Mouse (Mus musculus) c-Kit-negative CD71-positive TER-119-positive erythroid progenitor cells, embryonic 14.5 days (primary cell): ENCODE data around the gene Adamtsl5.

Source experiments
- DNase-seq: peaks from one replicate; pipeline ENCODE4 v3.0.0-alpha.2; 2013; ENCODE audit warnings: low read depth, low spot score

Adamtsl5 gene

DNA sequence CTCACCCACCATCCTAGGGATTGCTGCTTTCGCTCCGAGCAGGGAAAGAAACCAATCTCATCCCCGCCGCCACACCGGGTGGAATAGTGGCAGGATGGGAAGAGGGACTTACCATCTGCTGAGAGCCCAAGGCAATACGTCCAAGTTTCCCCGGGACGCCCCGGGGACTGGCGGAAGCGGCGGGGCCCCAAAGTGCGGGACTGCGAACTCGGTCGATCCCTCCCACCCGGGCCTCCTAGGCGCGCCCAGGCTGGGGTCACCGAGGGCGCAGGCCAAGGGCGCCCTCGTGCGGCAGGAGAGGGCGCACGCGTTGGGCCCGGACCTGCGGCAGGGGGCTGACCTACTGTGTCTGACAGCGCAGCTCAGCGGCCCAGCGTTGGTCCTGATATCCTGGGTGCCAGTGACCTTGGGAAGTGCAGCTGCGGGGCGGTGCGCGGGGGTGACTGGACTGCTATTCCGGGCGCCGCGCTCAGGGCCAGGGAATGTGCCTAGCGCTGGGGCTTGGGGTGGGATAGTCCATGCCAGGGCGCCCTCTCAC lies at the start of gene Adamtsl5:
Gene Adamtsl5 (minus strand): TSS at position 169 of the 538 bp plus-strand sequence.
- no peak for DNase-seq

DNA sequence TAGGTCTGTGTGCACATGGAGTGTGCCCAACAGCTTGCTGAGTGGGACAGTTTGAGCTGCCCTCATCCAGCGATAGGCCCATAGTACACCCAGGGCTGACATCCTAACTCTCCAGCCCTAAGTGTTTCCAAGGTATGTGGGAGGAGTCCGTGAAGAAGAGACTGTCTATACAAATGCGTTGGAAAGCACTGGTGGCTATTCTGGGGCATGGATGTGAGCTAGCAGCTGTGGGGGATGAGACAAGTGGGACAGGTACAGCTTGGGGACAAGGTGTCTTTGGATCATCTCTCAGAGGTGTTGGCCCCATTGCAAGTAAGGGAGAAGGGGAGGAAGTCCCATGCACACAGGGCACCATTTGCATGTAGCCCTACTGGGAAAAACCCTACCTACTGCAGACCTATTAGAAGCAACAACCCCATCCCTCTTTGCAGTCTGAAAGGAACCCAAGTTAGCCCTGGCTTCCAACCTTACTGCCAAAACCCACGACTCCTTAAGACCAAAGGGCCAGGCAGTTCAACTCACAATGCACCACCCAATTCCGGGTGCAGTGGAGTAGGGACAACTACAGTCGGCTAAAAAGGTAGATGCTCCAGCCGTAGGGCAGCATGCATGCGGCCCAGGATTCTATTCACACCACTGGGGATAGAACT lies 49.4 kb upstream of the Adamtsl5 start:
- no peak for DNase-seq

DNA sequence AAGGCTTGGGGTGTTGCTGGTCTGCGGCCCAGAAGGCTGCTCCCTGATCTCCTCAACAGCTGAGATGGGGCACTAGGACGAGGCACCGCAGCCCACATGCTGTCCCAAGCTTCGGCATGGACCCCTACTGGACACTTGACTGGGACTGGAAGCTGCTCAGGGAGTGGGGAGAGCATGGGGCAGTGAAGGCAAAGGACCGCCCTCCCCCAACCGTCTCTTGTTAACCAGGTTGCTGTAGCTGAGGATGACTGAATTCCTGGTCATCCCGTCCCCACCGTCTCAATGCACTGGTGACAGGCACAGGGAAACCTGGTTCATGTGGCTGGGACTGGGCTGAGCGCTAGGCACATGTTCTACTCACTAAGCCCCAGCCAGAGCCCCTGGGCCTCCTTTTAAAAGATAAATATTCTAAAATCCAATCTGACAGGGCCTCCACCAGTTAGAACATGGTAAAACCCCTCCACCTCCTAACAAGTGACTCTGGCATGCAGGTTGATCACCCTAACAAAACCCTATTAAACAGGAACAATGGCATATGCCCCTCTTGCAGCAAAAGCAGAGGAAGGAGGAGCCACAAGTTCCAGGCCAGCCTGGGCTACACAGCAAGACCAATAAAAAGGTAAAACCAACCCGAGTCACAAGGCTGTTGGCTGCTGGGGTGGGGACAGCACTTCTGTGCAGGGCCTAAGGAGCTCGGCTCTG lies 48.8 kb upstream of the Adamtsl5 start:
- DNase-seq, result no peak

DNA sequence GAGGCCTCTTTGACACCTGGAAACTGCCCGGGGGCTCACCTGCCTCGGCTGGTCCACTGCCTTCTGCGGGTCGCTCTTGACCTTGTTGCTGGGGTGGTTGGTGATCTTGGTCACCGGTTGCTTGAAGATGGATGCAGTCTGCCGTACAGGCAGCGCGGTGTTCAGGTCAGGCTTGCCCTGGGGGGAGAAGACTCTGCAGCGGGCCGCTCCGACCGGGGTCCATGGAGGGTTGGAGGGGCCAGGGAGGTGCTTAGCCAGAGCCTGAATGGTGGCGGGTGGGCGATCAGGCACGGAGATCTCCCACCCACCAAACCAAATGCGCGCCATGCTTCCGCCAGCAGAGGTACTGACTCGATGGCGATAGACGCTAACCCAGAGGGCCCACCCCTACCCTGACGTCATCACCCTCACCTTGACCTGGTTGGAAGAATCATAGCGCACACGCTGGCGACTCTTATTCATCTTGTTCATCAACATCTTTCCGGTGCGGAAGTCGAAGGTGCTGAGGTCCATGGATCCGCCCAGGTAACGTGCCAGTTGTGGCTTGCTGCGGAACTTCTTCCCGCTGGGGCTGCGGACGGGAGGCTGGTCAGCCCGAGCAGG lies 46.9 kb upstream of the Adamtsl5 start:
- no peak for DNase-seq

DNA sequence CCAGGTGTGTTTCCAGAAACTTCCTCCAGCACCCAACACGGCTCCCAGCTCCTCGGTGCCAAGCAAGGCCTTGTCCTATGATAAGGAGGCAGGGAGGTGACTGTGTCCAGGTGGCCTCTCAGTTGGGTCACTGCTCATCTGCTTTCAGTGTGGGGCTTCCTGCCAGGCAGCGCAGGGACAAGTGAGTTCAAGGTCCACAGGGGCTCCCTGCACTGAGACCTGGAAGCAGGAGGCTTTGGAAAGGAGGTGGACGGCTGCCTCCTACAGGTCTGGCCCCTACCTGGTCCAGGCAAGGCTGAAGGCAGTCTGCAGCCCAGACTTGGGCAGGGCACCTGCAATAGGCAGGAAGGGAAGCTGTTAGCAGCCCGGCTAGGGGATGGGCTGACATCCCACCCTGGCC lies 44.5 kb upstream of the Adamtsl5 start:
- no peak for DNase-seq

DNA sequence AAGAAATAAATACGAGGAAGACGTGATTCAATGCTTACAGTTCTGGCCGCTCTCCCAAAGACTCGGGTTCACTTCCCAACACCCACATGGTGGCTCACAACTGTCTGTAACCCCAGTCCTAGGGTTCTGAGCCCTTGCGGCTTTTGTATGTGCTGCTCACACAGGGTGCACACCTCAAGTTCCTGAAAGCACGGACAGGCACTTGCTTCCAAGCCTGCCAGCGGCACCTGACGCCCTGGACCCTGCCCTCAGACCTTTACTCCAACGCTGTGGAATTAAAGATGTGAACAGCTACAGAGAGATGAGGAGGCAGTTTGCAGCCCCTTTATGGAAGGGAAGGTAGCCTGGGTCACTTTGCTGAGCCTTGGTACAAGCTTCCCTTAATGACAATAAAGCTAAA lies 42.5 kb upstream of the Adamtsl5 start:
- DNase-seq, result no peak

DNA sequence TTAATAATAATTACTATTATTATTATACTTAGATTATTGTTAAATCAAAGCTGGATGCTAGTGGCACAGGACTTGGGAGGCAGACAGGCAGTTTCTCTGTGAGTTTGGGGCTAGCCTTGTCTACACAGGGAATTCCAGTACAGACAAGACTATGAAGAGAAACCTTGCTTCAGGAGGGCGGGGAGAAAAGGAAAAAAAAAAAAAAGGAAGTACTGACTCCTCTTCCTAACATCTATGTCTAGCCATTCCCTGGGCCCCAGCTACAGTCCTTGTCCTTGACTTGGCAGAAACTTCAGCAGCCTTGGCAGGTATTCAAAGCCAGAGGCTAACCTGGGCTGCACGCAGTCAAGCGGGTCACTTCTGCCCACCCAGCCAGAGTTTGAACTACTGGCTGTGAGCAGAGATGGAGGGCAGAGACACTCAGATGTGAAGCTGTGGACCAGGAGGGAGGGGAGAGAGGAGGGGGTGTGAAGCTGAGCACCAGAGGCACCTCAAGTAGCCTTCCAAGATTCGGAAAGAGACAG lies 41.0 kb upstream of the Adamtsl5 start:
- DNase-seq, result no peak

DNA sequence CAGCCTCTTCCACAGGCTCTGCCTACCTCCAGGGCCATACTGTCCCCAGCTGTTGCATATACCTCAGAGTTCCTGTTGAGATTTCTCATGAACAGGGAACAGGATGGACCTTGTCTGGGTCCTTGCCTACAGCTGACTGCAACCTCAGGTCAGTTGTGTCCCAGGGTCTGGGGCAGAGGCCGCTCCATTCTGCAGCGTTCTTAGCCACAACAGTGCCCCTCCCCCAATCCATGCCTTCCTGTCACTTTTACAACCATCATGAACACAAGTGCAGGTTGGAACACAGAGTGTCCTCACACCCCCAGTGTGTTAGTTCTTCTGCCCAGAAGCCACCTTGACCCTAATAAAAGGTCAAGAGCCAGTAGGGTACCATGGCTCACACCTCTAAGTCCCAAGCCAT lies 40.5 kb upstream of the Adamtsl5 start:
- no peak for DNase-seq

DNA sequence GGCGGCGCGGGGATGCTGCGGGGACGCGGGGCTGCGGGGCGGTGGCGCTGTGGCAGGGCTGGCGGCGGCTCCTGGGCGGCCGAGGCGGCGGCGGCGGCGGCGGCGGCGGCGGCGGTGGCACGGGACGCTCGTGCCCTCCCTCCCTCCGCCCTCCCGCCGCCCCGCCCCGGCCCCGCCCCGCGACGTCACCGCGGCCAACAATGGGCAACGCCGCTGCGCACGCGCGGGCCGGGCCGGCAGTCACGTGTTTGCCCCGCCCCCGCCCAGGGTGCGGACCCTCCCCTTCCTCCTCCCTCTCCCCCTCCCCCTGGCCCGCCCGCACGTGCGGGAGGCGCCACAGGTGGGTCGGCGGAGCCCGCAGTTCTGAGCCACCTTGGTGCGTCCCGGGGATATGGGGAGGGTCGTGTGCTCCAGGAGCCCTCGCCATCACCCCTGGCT lies 39.3 kb upstream of the Adamtsl5 start, which contains the start of gene Mex3d:
Gene Mex3d (minus strand): TSS at position 138 of the 438 bp plus-strand sequence.
- peak; percentile 58 for DNase-seq

DNA sequence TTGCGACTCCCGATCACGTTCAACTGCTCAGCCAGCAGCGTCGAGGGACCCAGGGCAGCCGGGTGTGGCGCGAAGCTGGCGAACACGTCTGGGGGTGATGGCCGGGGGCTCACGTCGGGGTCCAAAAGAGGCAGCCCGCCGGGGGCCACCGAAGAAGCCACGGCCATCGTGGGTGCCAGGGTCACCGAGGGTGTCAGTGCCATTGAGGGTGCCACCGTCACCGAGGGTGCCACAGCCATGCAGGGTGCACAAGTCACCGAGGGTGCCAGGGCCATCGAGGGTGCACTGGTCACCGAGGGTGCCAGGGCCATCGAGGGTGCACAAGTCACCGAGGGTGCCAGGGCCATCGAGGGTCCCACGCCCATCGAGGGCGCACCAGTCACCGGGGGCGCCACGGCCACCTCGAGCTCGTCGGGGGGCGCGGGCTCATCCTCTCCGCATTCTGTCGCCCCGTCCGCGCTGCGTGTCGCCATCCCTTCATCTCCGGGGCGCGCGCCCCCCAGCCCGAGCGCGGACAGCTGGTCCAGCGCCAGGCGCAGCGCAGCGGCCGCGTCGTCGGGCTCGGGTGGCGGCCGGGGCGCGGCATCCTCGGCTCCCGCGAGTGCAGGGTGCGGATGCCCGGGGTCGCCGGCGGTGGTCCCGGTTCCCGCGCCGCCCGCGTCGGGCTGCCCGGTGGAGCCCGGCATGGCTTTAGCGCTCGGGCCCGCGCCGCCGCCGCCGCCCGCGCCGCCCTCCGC lies 38.7 kb upstream of the Adamtsl5 start:
- DNase-seq, result no peak

DNA sequence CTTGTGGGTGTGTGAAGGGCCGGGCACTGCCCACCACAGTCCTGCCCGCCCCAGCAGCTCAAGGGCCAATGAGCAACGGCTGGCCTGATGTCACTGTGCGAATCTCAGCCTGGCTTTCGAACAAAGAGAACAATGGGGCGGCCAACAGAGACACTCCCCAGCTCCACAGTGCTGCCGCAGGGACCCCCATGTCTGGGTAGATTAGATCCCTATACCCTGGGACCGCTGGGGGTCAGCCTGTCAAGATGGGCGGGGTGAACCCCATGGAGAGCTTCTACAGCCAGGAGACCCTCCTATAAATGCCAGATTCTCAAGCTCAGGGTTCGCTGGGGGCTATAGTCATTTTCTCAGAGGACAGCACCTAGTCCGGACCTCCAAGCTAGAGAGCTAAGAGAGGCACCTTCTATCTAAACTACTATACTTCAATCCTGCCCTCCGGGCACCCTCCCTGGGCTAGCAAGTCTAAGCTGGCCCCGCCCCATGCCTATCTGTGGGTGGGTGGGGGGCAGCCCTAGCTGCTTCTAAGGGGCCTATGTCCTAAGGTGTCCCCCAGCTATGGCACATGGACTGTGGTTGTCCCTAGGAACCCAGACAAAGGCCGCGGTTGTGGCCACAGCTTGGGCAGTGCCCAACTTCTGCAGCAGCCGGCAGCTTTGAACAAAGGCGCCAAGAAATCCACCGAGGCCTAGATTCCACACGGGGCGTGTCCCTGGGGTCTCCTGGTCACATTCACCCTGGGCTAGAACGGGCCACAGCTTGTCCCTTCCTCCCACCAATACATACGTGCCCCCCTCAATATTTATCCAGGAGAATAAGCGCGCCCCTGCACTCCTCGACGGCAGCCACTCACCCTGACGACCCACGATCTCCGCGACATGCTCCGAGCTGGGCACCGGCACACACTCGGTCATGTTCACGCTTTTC lies 37.9 kb upstream of the Adamtsl5 start:
- DNase-seq, result no peak

DNA sequence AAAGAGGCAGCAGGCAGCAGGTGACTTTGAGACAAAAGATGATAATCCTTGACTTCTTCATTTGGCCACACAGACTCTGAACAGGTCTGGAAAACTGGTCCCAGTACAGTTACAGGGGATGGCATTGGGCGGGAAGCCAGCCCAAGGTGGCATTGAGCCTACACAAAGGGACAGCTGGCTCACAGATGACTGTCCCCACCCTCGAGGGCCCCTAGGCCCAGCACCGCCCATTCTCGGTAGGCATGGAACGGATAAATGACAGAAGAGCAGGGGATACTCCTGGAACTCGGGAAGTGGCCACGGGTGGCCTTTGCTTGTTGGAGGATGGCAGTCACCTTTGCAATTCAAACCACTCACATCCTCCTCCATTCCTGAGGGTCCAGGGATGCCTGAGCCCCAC lies 37.1 kb upstream of the Adamtsl5 start:
- DNase-seq, result no peak

DNA sequence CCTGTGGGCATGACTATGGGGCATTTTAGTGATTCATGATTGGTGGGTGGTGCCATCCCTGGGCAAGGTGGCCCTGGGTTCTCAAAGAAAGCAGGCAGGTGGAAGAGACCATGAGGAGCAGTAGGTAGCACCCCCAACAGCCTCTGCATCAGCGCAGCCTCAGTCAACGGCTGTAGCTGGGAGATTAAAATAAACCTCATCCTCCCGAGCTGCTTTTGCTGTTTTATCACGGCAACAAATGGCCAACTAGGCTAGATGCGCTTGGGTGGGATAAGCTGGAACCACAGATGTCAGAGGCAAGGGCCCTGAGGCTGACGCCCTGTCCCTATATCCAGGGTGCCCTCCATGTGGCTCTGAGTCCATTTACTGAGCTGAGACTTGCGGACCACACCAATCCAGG lies 36.5 kb upstream of the Adamtsl5 start:
- DNase-seq, result no peak

DNA sequence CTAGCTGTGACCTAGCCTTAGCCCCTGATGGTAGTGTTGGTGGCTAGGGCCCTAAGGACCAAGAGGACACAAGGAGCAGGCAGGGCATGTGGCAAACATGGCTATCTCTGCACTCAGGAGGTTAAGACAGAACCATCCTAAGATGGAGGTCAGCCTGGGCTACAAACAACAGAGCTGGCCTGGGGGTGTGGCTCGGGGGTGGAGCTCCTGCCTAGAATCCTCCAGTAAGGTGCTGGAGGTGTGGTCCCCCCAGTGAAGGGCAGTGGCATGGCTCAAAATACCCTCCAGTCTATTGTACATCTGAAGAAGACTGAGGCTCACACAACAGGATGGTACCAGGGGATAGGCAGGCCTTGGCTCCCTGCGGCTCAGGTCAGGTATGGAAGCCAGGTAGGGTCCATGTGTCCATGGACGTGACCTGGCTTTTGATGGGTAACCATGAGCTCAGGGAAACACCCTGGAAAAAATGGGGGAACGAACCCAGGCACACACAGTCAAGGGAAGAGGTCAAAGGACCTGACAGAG lies 36.0 kb upstream of the Adamtsl5 start:
- DNase-seq, result no peak

DNA sequence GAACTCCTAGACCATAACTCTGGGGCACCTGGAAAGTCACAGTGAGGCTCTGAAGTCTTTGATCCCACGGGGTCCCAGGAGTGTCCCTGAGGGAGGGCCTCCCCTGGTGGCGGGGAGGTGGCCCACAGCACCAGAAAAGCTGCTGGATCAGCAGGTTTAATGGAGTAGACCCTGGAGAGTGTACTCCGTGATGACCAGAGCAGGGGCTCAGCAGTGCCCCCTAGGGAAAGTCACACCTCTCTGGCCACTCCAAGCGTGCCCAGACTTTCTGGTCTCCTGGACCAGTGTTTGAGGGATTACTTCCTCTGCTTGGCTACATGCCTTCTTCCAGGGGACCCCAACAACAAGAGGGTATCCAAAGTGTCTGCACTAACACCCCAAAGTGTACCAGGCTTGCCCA lies 35.2 kb upstream of the Adamtsl5 start:
- no peak for DNase-seq

DNA sequence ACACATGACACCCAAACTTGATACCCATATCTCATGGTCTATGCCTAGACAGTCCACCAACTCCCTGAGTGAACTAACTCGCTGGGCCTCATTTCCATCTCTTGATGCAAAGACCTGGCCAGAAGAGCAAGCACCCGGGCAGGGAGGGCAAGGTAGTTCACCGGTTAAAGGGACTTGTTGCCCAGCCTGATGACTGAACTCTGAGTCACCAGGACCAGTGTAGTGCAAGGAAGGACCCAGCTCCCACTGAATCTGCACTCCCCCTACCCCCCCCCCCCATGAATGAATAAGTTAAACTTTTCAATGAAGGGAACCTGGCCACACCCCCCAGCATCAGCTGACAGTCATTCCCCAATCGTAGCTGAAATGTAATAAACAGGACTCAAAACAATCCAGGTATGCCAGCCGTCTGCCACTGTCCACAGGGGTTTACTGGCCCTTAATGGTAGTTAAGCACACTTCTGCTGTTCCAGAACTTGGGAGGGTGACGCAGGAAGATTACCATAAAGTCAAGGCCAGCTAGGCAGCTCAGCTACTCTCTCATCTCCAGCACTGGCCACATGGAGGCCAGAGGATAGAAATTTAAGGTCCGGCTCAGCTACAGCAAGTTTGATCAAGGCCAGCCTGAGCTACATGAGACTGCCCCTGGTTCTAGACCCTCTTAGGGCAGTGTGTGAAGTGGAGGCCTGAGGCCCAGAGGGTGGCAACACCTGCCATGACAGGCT lies 34.6 kb upstream of the Adamtsl5 start:
- DNase-seq, result no peak

DNA sequence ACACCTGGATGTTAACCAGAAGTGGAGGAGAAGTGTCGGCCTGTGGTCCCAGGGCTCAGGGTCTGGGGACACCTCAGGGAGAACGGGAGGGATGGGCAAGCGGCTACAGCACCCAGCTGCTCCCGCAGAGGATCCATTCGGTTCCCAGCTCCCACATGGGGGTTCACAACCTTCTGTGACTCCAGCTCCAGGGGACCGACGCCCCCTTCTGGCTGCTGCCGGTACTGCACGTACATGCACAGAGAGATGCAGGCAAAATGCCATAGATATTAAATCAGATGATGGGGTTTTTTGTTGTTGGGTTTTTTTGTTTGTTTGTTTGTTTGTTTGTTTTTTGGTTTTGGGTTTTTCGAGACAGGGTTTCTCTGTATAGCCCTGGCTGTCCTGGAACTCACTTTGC lies 29.5 kb upstream of the Adamtsl5 start:
- DNase-seq, result no peak

DNA sequence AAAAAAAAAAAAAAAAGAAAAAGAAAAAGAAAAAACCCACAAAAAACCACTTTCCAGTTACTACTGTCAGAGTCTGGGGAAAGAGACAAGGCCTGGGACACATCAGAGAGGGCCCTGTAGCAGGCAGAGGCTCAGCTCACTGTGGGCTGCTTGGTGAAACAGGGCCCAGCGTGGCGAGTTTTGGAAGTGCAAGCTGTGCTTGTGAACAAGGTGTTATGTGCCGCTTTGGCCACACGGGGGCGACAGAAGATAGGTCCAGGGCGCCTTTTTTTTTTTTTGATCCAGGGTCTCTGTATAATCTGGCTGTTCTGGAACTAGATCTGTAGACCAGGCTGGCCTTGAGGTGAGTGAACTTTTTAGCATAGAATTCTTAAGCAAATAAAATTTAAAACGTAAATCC lies 27.9 kb upstream of the Adamtsl5 start:
- DNase-seq, result peak; percentile 82

DNA sequence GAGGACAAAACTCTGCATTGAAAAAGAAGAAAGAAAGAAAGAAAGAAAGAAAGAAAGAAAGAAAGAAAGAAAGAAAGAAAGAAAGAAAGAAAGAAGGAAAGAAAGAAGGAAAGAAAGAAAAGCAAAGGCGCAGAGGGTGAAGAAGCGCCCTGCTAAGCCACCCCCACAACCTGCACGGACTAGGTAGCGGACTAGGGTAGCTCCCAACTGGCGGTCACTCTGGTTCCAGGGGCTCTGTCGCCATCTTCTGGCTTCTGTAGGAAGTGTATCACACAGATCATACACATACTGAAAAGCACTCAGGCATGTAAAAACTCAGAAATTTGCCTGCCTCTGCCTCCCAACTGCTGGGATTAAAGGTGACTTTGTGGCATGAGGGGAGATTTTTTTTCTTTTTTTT lies 25.9 kb upstream of the Adamtsl5 start:
- peak; percentile 52 for DNase-seq

DNA sequence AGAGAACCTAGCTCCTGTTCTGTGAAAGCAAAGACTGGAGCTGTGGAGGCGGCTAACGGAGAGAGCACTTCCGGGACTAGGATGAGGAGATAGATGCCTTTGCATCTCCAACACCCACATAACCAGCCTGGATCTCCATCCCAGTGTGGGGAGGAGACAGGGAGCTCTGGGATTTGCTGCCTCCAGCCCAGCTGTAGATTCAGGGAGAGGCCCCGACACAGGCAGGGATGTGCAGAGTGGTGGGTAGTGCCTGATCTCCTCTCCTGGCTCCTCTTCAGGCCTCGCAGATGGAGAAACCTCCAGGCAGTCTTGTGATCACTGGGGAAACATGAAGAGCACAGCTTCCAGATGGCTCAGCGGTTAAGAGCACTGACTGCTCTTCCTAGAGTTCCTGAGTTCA lies 24.5 kb upstream of the Adamtsl5 start:
- no peak for DNase-seq
